Mouse (Mus musculus) right cerebral cortex, postnatal 36 days (tissue): ENCODE data around the gene Myog.

Experiments used
- DNase-seq, 2 experiments: peaks; one replicate each; pipeline ENCODE4 v3.0.0; 2022; ENCODE audit warnings: low spot score in 2 of 2, mixed read lengths in 1 of 2

The Myog gene

GRCm38 (mm10) chr1:134283108-134283507, 6.7 kb upstream of the Myog start:
- no peak for DNase-seq

- DNase-seq: no peak
Observed at GRCm38 (mm10) chr1:134285458-134286120, 4.2 kb upstream of the Myog start.

- no peak for DNase-seq
Observed at GRCm38 (mm10) chr1:134288239-134288638, 1.6 kb upstream of the Myog start.

- no peak for DNase-seq
Observed at GRCm38 (mm10) chr1:134290300-134290699, 511 bp downstream of the Myog start.

- no peak for DNase-seq
Observed at GRCm38 (mm10) chr1:134290909-134291308, 1.1 kb downstream of the Myog start.

- no peak for DNase-seq
Observed at GRCm38 (mm10) chr1:134291555-134291954, 1.8 kb downstream of the Myog start.

GRCm38 (mm10) chr1:134292073-134292472, 2.3 kb downstream of the Myog start:
- DNase-seq: no peak

GRCm38 (mm10) chr1:134292601-134293000, 2.8 kb downstream of the Myog start:
- DNase-seq: no peak

- DNase-seq: no peak
Observed at GRCm38 (mm10) chr1:134293276-134293675, 3.5 kb downstream of the Myog start.

- DNase-seq: no peak
Observed at GRCm38 (mm10) chr1:134293738-134294604, 4.2 kb downstream of the Myog start.

- DNase-seq: no peak
Observed at GRCm38 (mm10) chr1:134297265-134297664, 7.5 kb downstream of the Myog start.

GRCm38 (mm10) chr1:134298636-134299411, 9.0 kb downstream of the Myog start:
- DNase-seq: no peak

- no peak for DNase-seq
Observed at GRCm38 (mm10) chr1:134302568-134303238, 12.9 kb downstream of the Myog start.

GRCm38 (mm10) chr1:134304940-134305339, 15.2 kb downstream of the Myog start:
- DNase-seq: peak in 1 of 2 experiments; percentile 58

- no peak for DNase-seq
Observed at GRCm38 (mm10) chr1:134307409-134307808, 17.6 kb downstream of the Myog start.

- no peak for DNase-seq
Observed at GRCm38 (mm10) chr1:134310291-134310690, 20.5 kb downstream of the Myog start.

GRCm38 (mm10) chr1:134310729-134311128, 20.9 kb downstream of the Myog start:
- no peak for DNase-seq

- no peak for DNase-seq
Observed at GRCm38 (mm10) chr1:134311760-134312159, 22.0 kb downstream of the Myog start.

GRCm38 (mm10) chr1:134315181-134315580, 25.4 kb downstream of the Myog start:
- no peak for DNase-seq

GRCm38 (mm10) chr1:134316361-134316760, 26.6 kb downstream of the Myog start:
- no peak for DNase-seq

GRCm38 (mm10) chr1:134318261-134318660, 28.5 kb downstream of the Myog start:
- DNase-seq: no peak
